Mouse (Mus musculus) lung, postnatal 0 days (tissue): ENCODE measurements at regions not wholly inside any gene's neighbourhood (a gene's known extent, or its start where the extent isn't known, plus 50 kb on each side); places are given as distances from the start of the nearest gene placed in this dataset.

ENCODE experiments used
- CTCF ChIP-seq: IDR thresholded peaks from 2 replicates; pipeline ENCODE4 v1.5.1; 2016; ENCODE audit warnings: antibody characterized with exemption, mild to moderate bottlenecking
- EP300 ChIP-seq: IDR thresholded peaks from 2 replicates; pipeline ENCODE4 v1.6.1; 2016; ENCODE audit warnings: antibody characterized with exemption, mild to moderate bottlenecking, control low read depth

- TF ChIP-seq CTCF (no peak), EP300 (no peak)
Measured at GRCm38 (mm10) chr14:120731679-120732281, 179.2 kb upstream of the Ipo5 start.
